Mouse (Mus musculus) MEL (cell line): ENCODE data around the gene Eftud2.

Experiments
- MEF2A ChIP-seq: IDR thresholded peaks from 2 replicates; pipeline ENCODE4 v1.6.1; 2014; ENCODE audit warnings: low read depth, mild to moderate bottlenecking, inconsistent platforms, low read length, improper control_type of control experiment; ENCODE audit not compliant: poor library complexity, insufficient replicate concordance, severe bottlenecking; ENCODE audit errors: extremely low read depth
- POLR2A ChIP-seq, 2 experiments: IDR thresholded peaks; 2 replicates each; pipeline ENCODE4 v1.6.1; 2011 to 2012; ENCODE audit warnings: low read length in 2 of 2, mild to moderate bottlenecking in 2 of 2, control low read depth in 1 of 2, improper control_type of control experiment in 1 of 2, low read depth in 1 of 2, moderate library complexity in 1 of 2; ENCODE audit not compliant: control insufficient read depth in 1 of 2, insufficient read depth in 1 of 2, poor library complexity in 1 of 2
- UBTF ChIP-seq: IDR thresholded peaks from 2 replicates; pipeline ENCODE4 v1.6.1; 2012; ENCODE audit warnings: low read depth, mild to moderate bottlenecking, inconsistent platforms, low read length, improper control_type of control experiment, moderate library complexity, borderline replicate concordance; ENCODE audit not compliant: insufficient read depth

- no peak for TF ChIP-seq POLR2A (IDR thresholded peaks at IDR 0.05; ENCODE audit: control insufficient read depth in 1 of 2, insufficient read depth in 1 of 2, low read depth in 1 of 2, low read length in 2 of 2, poor library complexity in 1 of 2)
- no peak for TF ChIP-seq UBTF
- no peak for TF ChIP-seq MEF2A
Observed at GRCm38 (mm10) chr11:102835549-102835948, 45.2 kb downstream of the Eftud2 start, which contains the start of gene Higd1b.
